Mouse (Mus musculus) brain, adult 2 months (tissue): ENCODE results near the gene Kcnj15.

Experiments used
- DNase-seq: peaks from one replicate; pipeline ENCODE4 v3.0.0; 2011; ENCODE audit warnings: low read depth, low spot score

The Kcnj15 gene

DNA sequence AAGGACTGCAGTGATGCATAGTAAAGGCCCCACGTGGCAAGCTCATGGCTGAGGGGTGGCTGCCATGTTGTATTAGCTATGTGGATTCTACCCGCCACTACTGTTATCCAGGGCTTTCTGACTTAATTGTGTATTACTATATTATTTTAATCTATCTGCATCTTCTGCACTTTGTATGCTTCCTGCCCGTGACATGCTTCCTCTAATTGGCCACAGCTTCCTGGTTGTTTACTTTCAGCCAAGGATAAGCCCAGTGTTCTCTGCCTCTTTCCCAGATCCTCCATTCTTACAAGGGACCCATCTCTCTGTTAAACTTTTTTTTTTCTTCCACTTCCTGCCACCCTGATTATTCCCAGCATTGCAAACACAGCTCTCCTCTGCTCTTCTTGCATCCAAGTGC is 32.0 kb downstream of the Kcnj15 start:
- DNase-seq: no peak

DNA sequence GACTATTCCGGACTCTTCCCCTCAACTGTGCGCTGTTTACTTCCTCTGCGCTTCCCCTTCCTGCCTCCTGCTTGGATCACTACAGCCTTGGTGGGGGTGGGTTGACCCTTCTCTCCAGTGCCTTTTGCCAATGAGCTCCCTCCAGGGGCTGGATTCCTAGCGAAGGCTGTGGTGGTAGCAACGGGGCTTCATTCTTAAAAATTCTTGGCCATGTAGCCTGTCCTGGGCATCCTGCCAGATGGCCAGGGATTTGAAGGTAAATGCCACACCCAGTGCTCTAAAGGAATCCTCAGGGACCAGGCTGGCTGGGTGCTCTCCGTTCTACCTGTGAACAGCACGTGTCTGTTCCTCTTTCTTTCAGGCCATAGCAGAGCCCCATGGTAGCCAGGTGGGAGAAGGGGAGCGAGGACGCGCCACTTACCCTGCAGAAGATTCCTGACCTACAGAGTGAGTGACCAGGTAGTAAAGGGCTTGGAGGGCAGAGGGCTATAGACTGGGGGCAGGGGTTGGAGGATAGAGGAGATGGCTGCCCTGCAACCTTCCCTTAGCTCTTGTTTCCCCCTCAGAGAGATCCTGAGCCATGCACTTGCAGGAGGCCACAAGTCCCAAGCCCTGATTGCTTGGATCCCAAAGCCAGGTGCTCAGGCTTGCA is 34.2 kb downstream of the Kcnj15 start:
- no peak for DNase-seq

DNA sequence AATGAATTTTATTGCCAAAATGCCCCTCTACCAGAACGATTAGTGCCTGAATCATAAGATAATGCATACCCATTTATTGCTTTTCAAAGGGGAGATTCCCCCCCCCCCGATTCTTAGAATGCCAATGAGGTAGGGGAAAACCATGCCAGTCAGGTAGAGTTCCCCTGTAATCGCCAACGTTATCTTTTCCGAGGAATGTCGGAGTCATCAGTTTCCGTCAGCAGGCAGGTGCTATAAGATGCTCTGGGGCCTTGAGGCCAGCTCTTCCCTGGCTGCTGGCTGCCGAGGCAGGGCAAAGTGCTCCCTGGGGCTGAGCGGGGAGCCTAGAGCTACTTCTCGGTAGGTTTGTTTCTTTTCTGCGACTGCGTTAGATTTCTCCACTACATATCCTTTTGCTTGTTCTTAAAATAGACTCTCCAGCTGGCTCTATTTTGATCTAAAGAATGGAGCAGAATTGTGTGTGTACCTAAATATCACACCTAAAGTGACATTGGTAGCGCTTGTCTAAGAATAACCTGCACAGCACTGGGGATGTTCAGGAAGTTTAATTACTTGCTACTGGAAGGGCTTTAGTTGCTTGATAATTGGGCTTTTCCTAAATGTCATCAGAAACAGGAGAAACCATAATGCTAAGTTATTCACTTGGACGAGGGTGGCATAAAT is 35.6 kb downstream of the Kcnj15 start:
- peak; percentile 66 for DNase-seq

DNA sequence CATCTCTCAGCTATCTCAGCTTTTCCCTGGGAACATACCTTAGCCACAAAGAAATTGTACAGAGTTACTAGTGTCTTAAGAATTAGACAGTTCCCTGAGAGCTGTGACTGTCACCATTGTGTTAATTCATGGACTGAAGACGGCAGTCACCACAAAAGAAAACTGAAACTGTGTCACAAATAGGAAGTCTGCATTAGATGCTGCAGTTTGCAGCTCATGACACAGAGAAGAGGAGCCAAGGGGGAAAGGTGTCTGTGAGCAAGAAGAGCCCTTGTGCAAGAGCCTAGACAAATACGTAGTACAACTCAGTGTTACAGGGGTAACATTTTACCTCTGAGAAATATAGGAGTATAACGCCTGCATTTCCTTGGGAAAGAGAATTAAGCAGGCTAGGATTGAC is 40.3 kb downstream of the Kcnj15 start:
- no peak for DNase-seq

DNA sequence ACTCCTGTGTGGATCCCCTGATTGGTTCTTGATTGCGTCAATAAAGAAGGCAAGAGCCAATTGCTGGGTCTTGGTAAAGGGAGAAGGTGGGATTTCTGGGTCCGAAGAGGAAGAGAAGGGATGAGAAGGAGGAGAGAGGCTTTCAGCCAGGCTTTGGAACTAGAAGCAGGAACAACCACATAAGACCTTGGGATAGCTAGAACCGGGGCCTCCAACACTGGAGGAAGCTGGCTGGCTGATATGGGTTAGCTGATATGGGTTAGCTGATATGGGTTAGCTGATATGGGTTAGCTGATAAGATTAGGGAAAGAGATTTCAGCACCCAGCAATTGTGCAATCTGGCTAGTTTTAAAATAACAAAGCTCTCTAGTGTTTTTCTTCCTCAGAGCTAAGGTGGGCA is 44.3 kb downstream of the Kcnj15 start:
- no peak for DNase-seq

DNA sequence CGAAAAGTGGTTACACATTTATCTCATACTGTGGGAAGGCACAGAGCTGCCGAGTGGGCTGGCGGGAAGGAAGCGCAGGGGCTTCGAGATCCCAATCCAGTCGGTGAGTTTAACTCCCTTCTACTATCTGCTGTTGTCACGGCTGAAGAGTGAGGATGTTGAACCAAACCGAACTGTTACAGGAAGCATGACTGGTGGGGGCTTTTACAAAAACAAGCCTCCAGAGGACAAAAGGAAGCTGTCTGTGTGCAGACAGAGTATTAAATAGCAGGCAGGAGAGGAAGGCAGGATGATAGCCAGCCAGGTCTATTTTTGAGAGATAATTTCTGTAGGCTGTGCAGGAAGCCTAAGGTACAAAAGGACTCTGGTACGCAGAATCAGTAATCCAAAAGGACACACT is 46.3 kb downstream of the Kcnj15 start:
- DNase-seq: no peak

DNA sequence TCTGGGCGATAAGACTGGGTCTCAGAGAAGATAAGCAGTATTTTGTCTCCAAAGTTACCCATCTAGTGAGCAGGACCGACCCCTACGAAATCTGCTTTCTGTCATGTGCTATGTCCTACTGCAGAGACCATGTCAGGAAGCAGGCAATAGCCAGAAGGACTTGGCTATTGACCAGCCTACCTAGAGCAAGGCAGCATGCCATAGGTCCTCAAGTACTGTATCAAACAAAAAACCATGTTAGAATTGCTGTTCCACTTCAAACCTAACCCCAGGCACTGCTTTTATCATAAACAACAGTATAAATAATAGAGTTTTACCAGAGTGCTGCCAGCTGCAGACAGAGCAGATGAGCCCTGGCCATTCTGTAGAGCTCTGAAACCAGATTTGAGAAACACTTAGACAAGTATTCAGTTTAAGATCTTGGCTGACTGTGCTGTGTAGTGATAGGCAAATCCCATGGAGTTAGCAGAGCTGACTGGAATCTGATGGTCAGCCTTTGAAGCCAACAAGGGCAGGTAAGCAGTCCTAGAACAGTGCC is 50.5 kb downstream of the Kcnj15 start:
- no peak for DNase-seq

DNA sequence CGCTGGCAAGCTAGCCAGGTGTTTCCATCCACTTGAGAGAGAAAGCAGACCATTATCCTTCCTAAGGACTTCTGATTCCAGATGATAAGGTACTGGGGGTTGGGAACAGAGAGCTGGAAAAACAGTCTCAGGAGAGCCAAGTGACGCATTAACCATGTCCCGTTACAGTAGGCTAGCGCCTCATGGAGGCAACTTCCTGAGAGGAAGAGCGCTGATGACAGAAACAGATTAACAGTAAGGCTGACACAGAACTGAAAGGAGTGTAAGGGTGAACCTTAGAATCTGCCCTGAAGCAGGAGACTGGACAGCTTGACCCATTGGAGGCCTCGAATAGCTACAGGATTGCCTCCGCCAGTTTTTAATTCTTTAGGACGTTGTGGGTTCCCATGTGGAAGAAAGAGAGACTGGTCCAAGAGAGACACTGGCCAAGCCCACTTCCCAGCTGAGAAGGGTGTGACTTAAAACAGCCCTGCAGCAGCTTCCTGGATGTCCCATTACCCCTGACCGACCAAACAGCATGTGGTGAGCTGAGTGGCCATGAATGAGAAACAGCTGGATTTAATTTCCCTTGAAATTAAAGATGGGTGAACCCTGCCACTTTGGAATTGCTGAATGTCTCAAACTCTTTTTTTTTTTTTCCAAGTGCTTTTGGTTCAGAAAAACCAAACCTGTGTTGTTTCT is 64.7 kb downstream of the Kcnj15 start:
- no peak for DNase-seq

DNA sequence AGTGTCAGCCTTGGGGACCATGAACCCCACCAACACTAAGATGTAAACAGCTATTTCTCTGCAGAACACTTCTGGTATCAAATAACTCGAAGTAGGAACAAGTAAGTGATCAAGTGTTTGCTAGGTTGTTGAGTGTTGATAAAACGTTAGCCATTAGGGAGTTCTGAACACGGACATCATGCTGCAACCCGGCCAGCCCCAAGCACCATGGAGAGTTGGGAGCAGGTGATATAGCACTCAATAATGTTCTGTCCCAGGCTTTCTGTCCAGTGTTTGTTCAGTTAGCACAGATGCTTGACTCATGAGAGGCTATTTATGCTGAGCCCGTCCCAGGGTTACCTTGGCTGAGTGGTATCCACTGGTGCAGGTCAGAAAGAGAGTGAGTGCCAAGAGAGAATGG is 74.8 kb downstream of the Kcnj15 start:
- no peak for DNase-seq

DNA sequence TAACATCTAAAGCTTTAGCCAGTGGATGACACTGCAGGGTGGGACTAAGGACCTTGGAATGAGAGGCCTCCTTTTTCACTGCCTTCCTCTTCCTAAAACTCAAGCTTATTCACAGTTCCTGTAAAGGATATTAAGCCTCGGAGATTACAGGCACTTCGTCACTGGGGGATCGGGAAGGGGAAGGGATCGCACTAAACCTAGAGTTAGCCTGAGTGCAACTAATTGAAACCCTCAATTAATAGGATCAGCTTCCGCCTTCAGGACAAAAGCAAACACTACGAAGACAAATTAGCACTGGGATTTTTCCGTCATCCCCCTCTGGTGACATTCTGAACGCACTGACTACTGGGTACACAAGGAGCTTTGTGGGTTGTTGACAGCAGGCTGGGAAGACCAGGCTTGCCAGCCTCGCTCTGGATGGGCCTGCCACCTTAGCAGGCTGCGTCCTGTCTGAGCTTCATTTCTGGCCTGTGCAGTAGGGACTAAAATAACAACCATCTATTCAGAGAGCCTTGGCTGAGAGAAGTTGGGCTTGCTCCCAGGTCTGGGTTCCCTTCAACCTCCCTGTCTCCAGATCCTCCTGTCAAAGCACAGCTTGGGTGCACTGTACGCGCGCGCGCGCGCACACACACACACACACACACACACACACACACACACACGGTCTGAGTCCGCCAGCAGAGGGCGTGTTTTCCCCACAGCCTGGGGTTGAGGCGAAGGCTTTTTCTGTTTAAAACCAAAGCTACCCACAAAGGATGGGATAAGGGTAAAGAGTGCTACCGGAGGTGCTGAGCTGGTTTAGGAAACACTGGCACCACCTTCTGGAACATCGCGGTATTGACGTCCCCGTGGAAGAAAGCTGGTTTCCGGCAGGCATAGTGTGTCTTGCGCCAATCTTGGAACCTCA is 83.8 kb downstream of the Kcnj15 start:
- DNase-seq: peak; percentile 95

DNA sequence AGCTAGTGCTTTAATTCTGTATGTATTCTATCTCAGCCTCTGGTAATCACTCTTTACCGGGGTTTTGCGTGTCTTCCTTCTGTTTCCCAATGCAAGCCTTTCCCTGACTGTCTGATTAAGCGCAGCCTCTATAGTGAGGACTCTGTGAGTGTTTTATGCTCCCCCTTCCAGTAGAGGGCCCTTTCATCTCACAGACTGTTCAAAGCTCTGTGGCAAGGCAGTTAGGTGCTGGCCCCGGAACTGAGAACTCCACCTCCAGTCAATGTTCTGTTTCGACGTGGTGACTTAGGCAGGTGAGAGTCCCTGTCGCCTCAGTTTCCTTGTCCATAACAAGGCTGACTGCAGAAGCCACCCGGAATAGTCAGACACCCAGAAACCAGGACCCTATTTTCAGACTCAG is 84.7 kb downstream of the Kcnj15 start:
- peak; percentile 30 for DNase-seq

DNA sequence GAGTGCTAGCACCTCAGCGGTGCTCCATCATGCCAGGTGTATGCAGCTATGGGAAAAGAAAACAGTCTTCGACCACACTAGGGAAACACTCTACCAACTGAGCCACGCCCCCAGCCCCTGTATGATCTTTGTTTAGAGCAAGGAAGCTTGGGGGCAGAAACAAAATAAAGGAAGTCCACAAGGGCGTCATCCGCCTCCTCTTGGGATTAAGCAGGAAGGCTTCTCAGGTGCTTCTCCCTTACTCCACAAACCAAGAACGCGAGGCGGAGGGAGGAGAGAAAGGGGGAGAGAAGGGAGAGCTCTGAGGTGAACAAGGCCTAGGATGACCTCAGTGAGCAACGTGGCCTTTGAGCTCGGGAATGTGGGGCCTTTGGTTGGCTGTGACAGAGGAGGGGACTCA is 87.6 kb downstream of the Kcnj15 start:
- DNase-seq: no peak

DNA sequence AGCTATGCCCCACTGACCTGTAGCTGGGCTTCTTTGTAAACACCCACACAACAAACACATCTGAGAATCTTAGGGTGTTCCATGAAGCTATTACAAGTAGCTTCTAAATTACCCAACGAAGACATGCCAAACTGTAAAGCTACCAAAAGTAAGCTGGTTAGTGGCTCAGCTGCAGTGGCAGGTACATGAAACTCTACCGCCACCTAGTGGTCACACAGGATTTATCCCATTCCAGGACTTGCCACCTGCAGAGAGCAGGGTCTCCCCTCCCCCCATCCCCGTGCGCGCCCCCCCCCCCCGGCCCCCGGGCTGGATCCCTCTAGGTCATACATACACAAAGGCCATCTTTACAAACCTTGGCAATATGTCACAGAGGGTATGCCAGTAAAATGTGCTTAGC is 88.5 kb downstream of the Kcnj15 start:
- DNase-seq: peak; percentile 87

DNA sequence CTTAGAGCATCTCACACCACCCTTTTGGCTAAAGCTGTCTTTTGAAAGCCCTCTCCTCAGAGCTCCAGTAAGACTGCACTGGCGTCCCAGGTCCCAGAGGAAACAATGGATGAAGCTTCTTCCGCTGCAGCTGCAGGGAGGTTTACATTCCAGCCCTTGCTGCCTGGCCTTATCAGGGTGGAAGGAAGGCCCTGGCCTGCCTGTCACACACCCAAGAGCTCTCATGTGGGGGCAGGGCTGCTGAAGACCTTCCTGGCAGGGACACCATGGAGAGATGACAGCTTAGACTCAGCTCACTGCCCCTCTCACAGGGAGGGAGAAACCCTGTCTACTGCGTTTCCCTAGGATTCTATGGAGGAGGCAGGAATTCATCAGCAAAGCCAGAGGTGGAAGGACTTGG is 89.8 kb downstream of the Kcnj15 start:
- no peak for DNase-seq

DNA sequence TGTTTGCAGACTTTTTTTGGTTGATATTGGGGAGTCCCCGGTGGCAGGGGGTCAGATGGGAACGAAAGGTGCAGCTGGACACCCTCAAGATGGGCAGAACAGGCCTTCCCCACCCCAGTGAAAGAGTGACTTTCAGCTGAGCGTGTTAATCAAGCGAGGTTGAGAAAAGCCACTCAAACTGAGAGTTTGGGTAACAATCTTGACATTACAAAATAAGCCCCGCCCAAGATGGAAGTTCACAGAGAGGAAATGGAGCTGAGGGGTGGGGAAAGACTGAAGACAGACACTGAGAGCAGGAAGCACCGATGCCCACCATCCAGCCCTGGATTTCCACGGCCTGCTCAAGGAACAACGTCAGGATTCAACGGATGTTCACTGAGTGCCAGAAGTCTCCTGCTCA is 91.2 kb downstream of the Kcnj15 start:
- no peak for DNase-seq

DNA sequence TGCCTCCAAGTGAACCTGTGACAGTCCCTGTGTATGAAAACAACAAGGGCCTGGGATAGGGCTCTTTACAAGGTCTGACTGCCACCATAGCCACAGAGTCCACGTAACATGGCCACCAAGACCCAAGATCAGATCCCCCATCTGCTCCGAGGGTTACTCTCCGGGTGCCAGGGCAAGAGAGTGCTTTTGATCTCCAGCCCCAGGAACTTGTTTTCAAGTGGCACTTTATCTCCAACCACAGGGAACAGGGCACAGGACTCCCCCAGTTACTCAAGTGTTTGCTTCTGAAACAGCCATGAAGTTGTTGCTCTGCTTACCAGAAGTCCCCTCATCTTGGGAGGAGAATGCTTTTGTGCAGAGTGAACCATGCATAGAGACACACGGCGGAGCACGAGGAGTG is 92.0 kb downstream of the Kcnj15 start:
- no peak for DNase-seq

DNA sequence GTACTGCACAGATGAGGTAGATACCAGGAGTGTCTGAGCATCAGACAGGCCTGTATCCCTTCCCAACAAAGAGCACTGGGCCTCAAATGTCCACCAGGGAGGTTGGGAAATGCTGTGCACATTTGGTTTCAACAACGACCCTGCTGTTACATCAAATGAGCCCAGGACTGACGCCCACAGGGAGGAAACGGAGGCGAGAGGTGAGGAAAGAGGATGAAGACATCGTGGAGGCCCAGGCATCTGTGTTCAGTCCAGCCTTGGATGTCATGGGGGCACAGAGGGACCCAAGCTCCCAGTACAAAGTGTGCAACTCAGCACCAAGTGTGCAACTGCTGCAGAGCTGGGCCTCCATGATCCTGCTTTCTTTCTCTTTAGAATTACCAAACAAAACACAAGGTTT is 92.4 kb downstream of the Kcnj15 start:
- DNase-seq: no peak
